Mouse (Mus musculus) mouse embryonic stem cell (cell line): ENCODE data around the gene Igf2bp3.

Experiments
- in situ Hi-C, 2 experiments: fragments of 300-500 bp; cut with MboI; formaldehyde crosslinking; loops; 1 replicate in 1 of 2; 3 replicates in 1 of 2; pipeline ENCODE4 v1.14.3; 2019 to 2020; ENCODE audit warnings: low sequenced_read_pairs in 2 of 2, low pct_unique_long_range_greater_than_20kb in 1 of 2, mixed read lengths in 1 of 2; ENCODE audit not compliant: unreplicated experiment in 1 of 2

Igf2bp3 gene

DNA sequence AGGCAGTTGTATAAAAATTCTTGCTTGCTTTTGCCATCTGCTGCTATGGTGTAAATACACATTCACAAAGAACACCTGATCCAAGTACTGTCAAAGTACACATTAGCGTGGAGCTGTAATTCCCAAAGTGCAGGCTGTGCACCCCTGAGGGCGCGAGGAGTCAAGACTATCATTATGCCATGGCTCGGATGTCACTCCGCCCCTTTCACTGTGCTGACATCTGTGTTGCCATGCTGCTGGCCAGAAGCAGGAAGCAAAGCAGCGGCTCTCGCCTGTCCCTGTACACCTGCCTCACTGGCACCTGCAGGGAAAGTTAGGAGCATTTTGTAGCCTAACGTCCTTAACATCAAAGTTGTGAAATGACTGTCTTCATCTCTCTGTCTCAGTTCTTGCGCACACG lies 19.6 kb downstream of the Igf2bp3 start:
- in situ Hi-C loops = no loop called here

- in situ Hi-C loops = no loop called here
These were observed 20.2 kb downstream of the Igf2bp3 start for GRCm38 (mm10) chr6:49194536-49194935.

GRCm38 (mm10) chr6:49189363-49189762 lies 25.4 kb downstream of the Igf2bp3 start:
- in situ Hi-C loops = no loop called here

DNA sequence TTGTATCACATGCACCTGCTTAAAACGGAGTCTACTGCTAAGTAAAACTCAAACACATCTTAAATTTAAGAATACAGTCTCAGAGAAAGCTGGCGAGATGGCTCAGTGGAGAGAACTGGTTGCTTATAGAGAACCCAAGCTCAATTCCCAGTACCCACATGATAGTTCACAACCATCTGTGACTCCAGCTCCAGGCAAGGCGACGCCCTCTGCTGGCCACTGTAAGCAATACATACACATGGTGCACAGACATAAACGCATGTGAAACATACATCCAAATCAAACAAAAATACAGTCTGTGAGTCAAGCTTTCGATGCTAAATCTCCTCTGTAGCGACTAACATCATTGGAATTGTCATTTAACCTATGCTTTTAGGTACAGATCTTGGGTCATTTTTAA lies 27.5 kb downstream of the Igf2bp3 start:
- in situ Hi-C loops = no loop called here

DNA sequence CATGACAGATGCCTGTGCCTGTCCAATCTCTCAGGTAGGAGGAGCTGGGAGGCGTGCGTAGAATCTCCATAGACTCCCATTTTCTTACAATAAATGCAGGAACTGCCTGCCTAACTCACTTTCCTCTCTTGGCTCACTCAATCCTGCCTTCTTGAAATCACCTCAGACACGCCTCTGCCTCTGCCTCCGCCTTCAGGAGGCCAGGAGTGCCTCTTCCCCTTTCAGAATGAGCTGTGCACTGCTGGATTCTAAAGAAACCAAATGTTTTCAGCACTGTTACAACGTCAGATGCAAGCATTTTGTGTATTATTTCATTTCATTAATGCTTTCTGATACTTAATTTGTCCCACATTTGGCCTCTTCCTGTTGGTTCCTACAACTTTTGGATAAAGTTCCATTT lies 38.7 kb downstream of the Igf2bp3 start:
- in situ Hi-C loops = no loop called here

DNA sequence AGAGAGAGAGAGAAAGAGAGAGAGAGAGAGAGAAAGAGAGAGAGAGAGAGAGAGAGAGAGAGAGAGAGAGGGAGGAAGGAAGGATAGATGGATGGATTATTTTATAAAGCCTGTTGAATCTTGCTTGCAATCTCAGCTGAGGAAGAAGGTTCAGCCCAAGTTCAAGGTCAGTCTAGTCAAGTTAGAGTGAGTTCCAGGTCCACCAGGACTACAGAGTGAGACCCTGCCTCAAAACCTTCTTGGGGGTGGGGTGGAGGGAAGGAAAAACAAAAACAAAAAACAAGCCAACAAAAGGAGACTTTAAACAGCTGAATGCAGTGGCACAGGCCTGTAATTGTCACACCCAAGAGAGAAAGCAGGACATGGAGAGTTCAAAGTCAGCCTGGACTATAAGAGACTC lies 40.1 kb downstream of the Igf2bp3 start:
- in situ Hi-C loops = no loop called here

DNA sequence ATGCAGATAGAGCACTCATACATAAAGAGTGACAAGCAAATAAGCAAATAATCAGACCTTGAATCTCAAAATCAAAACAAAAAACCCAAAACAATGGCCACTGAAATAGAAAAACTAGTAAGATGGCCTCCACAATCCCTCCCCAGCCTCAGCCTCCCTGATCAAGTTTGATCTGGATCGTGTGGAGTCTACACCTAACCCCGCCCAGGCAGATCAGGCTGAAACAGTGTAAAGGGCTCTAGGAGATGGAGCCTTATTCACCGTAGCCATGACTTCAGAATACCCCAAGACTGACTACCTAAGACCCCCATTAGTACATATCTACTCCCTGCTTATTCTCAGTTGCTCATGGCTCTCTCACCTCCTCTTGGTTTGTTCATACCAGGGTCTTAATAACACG lies 41.1 kb downstream of the Igf2bp3 start:
- in situ Hi-C loops = no loop called here

DNA sequence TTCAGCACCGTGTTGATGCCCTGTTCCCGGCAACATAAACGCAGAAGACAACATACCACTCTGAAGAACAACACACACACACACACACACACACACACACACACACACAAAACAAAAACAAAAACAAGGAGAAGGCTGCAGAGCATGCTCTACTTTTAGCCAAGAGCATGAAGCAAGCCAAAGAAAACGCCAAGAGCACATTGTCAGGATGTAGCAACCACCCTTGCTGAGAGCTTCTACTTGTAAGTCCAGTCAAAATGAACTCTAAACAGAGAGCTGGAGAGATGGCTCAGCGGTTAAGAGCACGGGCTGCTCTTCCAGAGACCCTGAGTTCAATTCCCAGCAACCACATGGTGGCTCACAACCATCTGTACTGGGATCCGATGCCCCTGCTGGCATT lies 41.5 kb downstream of the Igf2bp3 start:
- in situ Hi-C loops = no loop called here

DNA sequence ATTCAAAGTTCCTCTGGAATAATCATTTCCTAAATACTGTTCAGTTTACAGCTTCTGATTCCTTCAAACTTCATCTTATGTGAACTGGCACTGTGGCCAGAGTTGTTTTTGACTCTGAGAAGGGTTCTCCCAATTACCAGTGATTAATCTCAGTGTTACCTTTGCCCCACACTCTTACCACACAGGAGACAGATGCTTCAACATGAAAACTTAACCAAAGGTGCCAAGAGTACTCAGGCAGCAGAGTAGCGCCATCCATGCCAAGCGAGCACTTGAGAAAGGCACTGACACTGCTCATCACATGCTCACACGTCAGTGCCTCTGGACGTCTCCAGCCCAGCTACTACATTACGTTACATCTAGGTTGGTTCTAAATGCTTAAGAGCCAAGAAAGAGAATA lies 43.5 kb downstream of the Igf2bp3 start:
- in situ Hi-C loops = no loop called here

DNA sequence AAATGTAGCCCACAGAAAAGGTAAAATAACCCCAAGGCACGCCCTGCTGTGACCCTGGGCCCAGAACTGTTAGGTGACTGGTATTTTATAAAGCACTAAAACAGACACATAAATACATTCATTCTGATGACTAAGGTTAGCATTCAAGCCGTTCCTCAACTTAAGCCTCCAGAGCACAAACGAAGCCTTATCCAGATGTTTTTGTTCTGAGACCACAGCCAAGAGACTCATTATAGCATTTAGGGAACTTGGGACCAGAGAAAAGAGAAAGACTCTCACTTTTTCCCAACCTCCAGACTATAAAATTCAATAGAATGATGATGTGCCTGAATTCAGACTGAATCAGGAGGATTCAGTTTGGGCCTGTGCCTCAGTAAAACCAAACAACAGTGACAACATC lies 46.1 kb downstream of the Igf2bp3 start:
- in situ Hi-C loops = no loop called here

DNA sequence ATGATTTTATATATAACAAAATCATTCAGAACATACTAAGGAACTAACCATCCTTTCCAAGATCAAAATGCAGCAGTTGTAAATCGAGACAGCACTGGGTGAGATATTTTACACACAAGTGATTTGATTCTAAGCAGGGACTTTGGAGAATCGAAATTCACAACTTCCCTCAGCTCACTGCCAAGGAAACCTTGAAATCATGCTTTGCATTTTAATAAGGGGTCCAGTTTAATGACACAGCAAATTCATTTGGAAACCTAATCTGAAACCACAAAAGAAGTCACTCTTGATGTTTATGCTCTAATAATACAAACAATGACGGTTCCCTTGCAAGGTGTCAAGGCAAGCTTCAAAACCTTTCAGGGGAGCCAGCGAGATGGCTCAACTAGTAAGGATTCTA lies 47.4 kb downstream of the Igf2bp3 start:
- in situ Hi-C loops = no loop called here

GRCm38 (mm10) chr6:49166318-49166717 lies 48.4 kb downstream of the Igf2bp3 start:
- in situ Hi-C loops = no loop called here

DNA sequence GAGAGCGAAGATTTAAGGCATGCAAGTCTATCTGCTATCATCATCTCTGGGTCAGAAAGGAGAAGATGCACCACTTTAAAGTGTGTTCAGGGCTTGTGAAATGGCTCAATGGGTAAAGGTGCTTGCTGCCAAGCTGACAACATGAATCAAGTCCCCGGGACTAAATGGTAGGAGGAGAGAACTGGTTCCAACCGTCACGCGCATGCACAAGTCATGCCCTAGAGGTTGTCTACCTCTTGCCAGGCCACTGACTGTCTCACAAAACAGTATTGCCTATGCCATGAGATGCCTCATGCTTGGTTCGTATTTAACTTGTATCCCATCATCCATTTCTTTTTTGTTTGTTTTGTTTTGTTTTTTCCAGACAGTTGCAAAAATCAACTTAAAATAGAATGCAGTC lies 48.9 kb downstream of the Igf2bp3 start:
- in situ Hi-C loops = no loop called here

GRCm38 (mm10) chr6:49165101-49165500 lies 49.7 kb downstream of the Igf2bp3 start:
- in situ Hi-C loops = no loop called here

- in situ Hi-C loops = no loop called here
These were observed 50.1 kb downstream of the Igf2bp3 start for GRCm38 (mm10) chr6:49164701-49165100.

DNA sequence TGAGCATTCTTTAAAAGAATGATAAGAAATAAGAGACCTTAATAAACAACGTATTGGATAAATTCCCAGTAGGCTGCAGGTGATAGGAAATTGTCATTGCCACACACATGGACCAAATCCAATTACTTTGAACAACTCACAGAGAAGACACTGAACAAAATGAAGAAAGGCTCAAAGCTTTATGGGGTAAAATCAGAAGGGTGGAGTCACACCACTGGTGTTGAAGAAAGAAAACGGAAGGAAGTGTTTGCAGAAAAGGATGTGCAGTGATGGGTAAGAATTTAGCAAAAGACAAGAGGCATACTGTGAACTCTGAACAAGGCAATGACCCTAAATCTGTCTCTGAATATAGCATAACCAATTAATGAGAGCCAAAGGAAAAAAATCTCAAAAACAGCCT lies 54.8 kb downstream of the Igf2bp3 start:
- in situ Hi-C loops = no loop called here

GRCm38 (mm10) chr6:49156826-49157175 lies 58.0 kb downstream of the Igf2bp3 start:
- in situ Hi-C loops = no loop called here

- in situ Hi-C loops = no loop called here
These were observed 58.5 kb downstream of the Igf2bp3 start for GRCm38 (mm10) chr6:49156170-49156825.

GRCm38 (mm10) chr6:49151465-49151864 lies 63.3 kb downstream of the Igf2bp3 start:
- in situ Hi-C loops = no loop called here

DNA sequence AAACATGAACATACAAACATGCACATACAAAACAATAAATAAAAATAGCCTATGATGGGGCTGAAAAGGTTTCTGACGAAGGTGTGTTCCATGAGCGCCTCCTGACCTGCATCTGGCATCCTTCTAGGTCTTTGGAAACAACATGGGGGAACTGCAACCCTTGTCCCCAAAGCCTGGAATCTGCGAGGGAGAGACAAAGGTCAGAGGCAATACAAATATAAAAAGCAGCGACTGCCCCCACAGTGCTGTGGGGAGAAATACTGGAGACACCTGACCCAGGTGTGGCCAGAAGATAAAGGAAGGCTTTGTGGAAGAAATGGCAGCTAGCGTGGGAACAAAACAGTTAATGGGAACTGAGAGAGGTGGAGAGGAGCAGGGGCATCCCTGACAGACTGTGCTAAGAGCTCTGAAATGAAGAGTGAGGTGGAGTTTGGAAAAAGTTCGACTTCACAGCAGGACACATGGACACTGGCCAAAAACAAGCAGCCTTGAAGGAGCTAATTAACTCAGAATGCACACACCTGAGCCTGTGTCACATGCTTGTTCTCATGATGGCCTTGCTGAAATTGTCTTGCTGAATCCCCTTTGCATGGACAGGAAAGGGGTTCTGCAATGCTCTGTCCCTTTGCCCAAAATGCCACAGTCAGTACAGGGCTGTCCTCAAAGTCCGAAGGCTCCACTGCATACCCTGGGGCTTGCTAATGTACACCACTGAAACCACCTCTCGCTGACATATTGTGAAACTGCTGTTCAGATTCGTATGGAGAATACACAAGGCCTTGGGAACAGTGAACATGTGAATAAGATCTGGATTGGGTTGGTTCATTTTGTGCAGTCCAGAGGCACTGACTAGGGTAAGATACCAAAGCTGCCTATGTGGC lies 64.2 kb downstream of the Igf2bp3 start:
- in situ Hi-C loops = no loop called here
